ENCODE assay signal across 13 mouse cellular contexts in the genomic region with DNA sequence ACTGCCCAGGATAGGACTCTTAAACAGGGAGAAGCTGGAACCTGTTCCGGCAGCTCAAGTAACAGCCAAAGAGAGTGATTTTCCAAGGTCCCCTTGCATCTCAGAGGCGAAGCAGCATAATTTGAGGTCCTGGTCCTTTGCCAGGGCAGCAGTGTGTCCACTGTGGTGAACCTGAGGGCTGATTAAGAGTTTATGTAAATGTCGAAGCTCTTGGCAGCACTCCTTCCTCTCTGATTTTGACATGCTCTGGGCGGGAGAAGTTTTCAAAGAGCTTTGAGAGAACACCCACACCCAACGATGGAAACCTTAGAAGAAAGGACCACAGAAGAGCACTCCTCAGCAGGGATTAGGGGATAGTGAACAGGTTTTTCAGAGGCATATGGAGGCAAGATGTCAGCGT.
DNase-seq lines count a peak whose midpoint lies in the region; ATAC-seq lines count a peak whose summit lies in the region.
"Had no signal": no experiment of that assay in that cellular context is flagged by ENCODE, and none has a peak within 500 bp of the region (broad histone marks: within the 10 kb centered on the region; RNA-seq: fewer than 3 reads in every experiment).

No protein-coding gene starts in this region.

- 60% methylated on average over 6 of the region's 6 CpGs for WGBS in kidney, embryonic 14.5 days
- 38% methylated on average over 6 of the region's 6 CpGs for WGBS in embryonic facial prominence, embryonic 14.5 days
- WGBS in hindbrain, embryonic 13.5 days: 68% methylated on average over 6 of the region's 6 CpGs

- ATAC-seq in kidney, embryonic 14.5 days (ENCODE audit: low FRiP score, low TSS enrichment): no peak
- ATAC-seq in embryonic facial prominence, embryonic 14.5 days (ENCODE audit: low read depth): peak; percentile 53
- ATAC-seq in hindbrain, embryonic 13.5 days (ENCODE audit: low FRiP score): no peak
- ATAC-seq in activated CD4-positive, CD25-positive, alpha-beta regulatory T cell, adult 4 months: no peak
- ATAC-seq: Patski had no signal

- no peak overlapping the region for H3K27ac ChIP-seq in kidney, embryonic 14.5 days (ENCODE audit: low read depth, low read length)
- peak overlapping the region; percentile 31; the same call in 1 of the 2 replicates for H3K27ac ChIP-seq in embryonic facial prominence, embryonic 14.5 days (replicated peaks; ENCODE audit: low read depth, low read length)
- no peak overlapping the region for H3K27ac ChIP-seq in hindbrain, embryonic 13.5 days
- H3K27ac ChIP-seq: hindbrain, embryonic 15.5 days; left cerebral cortex, adult 2 months; lung, embryonic 15.5 days had no signal

- H3K4me1 ChIP-seq in kidney, embryonic 14.5 days (ENCODE audit: control insufficient read depth, insufficient read depth, low read length): peaks cover 34% of the 10 kb centered on the region
- H3K4me1 ChIP-seq in embryonic facial prominence, embryonic 14.5 days (ENCODE audit: control insufficient read depth, insufficient read depth, low read length): peaks cover 36% of the 10 kb centered on the region
- H3K4me1 ChIP-seq in hindbrain, embryonic 13.5 days (replicated peaks): peaks cover 29% of the 10 kb centered on the region

- no peaks in the 10 kb centered on the region for H3K9me3 ChIP-seq in kidney, embryonic 14.5 days (ENCODE audit: control insufficient read depth, low read length)
- H3K9me3 ChIP-seq in embryonic facial prominence, embryonic 14.5 days (ENCODE audit: control insufficient read depth, low read length): 0 out of 2 replicates have a peak, but pooled peaks cover 4% of the 10 kb centered on the region
- no peaks in the 10 kb centered on the region for H3K9me3 ChIP-seq in hindbrain, embryonic 13.5 days
- H3K9me3 ChIP-seq: hindbrain, embryonic 15.5 days; lung, embryonic 15.5 days had no signal

- no peak overlapping the region for H3K4me2 ChIP-seq in kidney, embryonic 14.5 days (replicated peaks; ENCODE audit: low read depth, low read length)
- no peak overlapping the region for H3K4me2 ChIP-seq in embryonic facial prominence, embryonic 14.5 days (ENCODE audit: low read depth, low read length)
- no peak overlapping the region for H3K4me2 ChIP-seq in hindbrain, embryonic 13.5 days
- H3K4me2 ChIP-seq: hindbrain, embryonic 15.5 days; lung, embryonic 15.5 days had no signal

- no peaks in the 10 kb centered on the region for H3K36me3 ChIP-seq in kidney, embryonic 14.5 days (ENCODE audit: control insufficient read depth, insufficient read depth, low read length)
- no peaks in the 10 kb centered on the region for H3K36me3 ChIP-seq in embryonic facial prominence, embryonic 14.5 days (ENCODE audit: control insufficient read depth, insufficient read depth, low read length)
- H3K36me3 ChIP-seq in hindbrain, embryonic 13.5 days: no peaks in the 10 kb centered on the region
- H3K36me3 ChIP-seq: hindbrain, embryonic 15.5 days; lung, embryonic 15.5 days had no signal

- no peak overlapping the region for H3K4me3 ChIP-seq in kidney, embryonic 14.5 days (ENCODE audit: low read length)
- no peak overlapping the region for H3K4me3 ChIP-seq in embryonic facial prominence, embryonic 14.5 days (ENCODE audit: low read depth, low read length)
- no peak overlapping the region for H3K4me3 ChIP-seq in hindbrain, embryonic 13.5 days
- H3K4me3 ChIP-seq: hindbrain, embryonic 15.5 days; left cerebral cortex, adult 2 months; lung, embryonic 15.5 days; myocyte had no signal

- no peak overlapping the region for H3K9ac ChIP-seq in kidney, embryonic 14.5 days (ENCODE audit: low read depth, low read length)
- H3K9ac ChIP-seq in embryonic facial prominence, embryonic 14.5 days (ENCODE audit: low read depth, low read length): no peak overlapping the region
- H3K9ac ChIP-seq in hindbrain, embryonic 13.5 days: no peak overlapping the region
- H3K9ac ChIP-seq: hindbrain, embryonic 15.5 days; lung, embryonic 15.5 days had no signal

- peak; percentile 79 to 81 for DNase-seq in cerebellum, postnatal 10 days
- no peak for DNase-seq in cerebellum, postnatal 36 days
- peak; percentile 89 for DNase-seq in kidney, adult 11 months
- DNase-seq in embryonic facial prominence, embryonic 14.5 days (ENCODE audit: low spot score): peak; percentile 87
- peak; percentile 89 for DNase-seq in kidney, postnatal 14 days

- H3K27me3 ChIP-seq in kidney, embryonic 14.5 days (ENCODE audit: control insufficient read depth, insufficient read depth, low read length): no peaks in the 10 kb centered on the region
- H3K27me3 ChIP-seq in embryonic facial prominence, embryonic 14.5 days (replicated peaks; ENCODE audit: control insufficient read depth, insufficient read depth, low read length): no peaks in the 10 kb centered on the region
- no peaks in the 10 kb centered on the region for H3K27me3 ChIP-seq in hindbrain, embryonic 13.5 days
- H3K27me3 ChIP-seq: hindbrain, embryonic 15.5 days; Patski had no signal

Comparison
In these comparisons a context has a peak if more than half of its experiments do, and no peak if none do; other contexts are left out.
1. DNase-seq: peak in cerebellum, postnatal 10 days (2 of 2), kidney, adult 11 months (single experiment), embryonic facial prominence, embryonic 14.5 days (single experiment) and kidney, postnatal 14 days (single experiment); none in cerebellum, postnatal 36 days (0 of 2).